Mouse (Mus musculus) olfactory bulb, adult 2 months (tissue): ENCODE data around the gene Gstm1. TPM values are rescaled to one million over a fixed set of nuclear protein-coding genes. Genes with fewer than 3 reads are reported as not detected.
"Not testable (repeated sequence)": the region's sequence is repeated elsewhere in the genome, so short reads cannot be mapped to it uniquely, and the experiment has no call there.

Experiments used
- H3K27ac ChIP-seq: fragments of 200-500 bp; 2 replicates; pipeline ENCODE4 v1.5.1; 2012; ENCODE audit warnings: low read depth, low read length; ENCODE audit not compliant: insufficient read depth
- H3K4me1 ChIP-seq: fragments of 200-500 bp; 2 replicates; pipeline ENCODE4 v1.6.1; 2012; ENCODE audit warnings: low read length; ENCODE audit not compliant: control insufficient read depth, insufficient read depth
- H3K4me3 ChIP-seq: fragments of 200-500 bp; 2 replicates; pipeline ENCODE4 v1.5.1; 2012; ENCODE audit warnings: mild to moderate bottlenecking, low read depth, low read length, moderate library complexity; ENCODE audit not compliant: insufficient read depth
- CTCF ChIP-seq: fragments of 200-500 bp; IDR thresholded peaks from 2 replicates; pipeline ENCODE4 v1.5.1; 2012; ENCODE audit warnings: low read depth, mild to moderate bottlenecking, low read length, moderate library complexity; ENCODE audit not compliant: insufficient read depth
- POLR2A ChIP-seq: fragments of 200-500 bp; IDR thresholded peaks from 2 replicates; pipeline ENCODE4 v1.6.1; 2012; ENCODE audit warnings: mild to moderate bottlenecking, low read depth, low read length, moderate library complexity; ENCODE audit not compliant: insufficient read depth
- WGBS: fragments of 180-500 bp; shearing (Covaris S2); methylation state at CpG from one replicate; pipeline ENCODE4 v1.1.7; 2018; 5-methylcytosine and 5-hydroxymethylcytosine counted together
- polyA plus RNA-seq: library from polyadenylated mRNA; stranded (reverse); fragments of >200 nt; gene quantifications from 2 replicates; pipeline ENCODE4 v1.2.4, GENCODE M21; 2012; ENCODE audit warnings: low replicate concordance; ENCODE audit not compliant: missing spikeins, insufficient read depth, insufficient read length

Gstm1 gene
- polyA plus RNA-seq, 1 experiment: not detected

GRCm38 (mm10) chr3:108018190-108018820 lies 532 bp upstream of the Gstm1 start:
- Histone ChIP-seq H3K4me3 (peak overlapping the region; percentile 56), H3K4me1 (peaks cover 22% of the 10 kb centered on the region), H3K27ac (peak overlapping the region; percentile 78)
- TF ChIP-seq CTCF (no peak; the same call in 1 of the 2 replicates), POLR2A (no peak)
- 17% methylated on average over 14 of the region's 14 CpGs for WGBS

GRCm38 (mm10) chr3:108016468-108016867 lies 1.3 kb downstream of the Gstm1 start:
- H3K4me3 ChIP-seq, H3K27ac ChIP-seq: not testable (repeated sequence)
- 85% methylated on average over 5 of the region's 5 CpGs for WGBS

GRCm38 (mm10) chr3:108014974-108015346 lies 2.8 kb downstream of the Gstm1 start:
- H3K4me3 ChIP-seq: no peak overlapping the region
- H3K4me1 ChIP-seq: peaks cover 25% of the 10 kb centered on the region
- 87% methylated on average over 2 of the region's 2 CpGs for WGBS
- no peak overlapping the region for H3K27ac ChIP-seq
- no peak for TF ChIP-seq POLR2A
- TF ChIP-seq CTCF: no peak

More at GRCm38 (mm10) chr3:108016468-108016867, 1.3 kb downstream of the Gstm1 start:
- H3K4me1 ChIP-seq: peaks cover 25% of the 10 kb centered on the region

GRCm38 (mm10) chr3:108014098-108014973 lies 3.4 kb downstream of the Gstm1 start:
- Histone ChIP-seq H3K27ac (0 out of 2 replicates have a peak overlapping the region, but pooled peaks have one; percentile 3), H3K4me3 (no peak overlapping the region), H3K4me1 (peaks cover 25% of the 10 kb centered on the region)
- TF ChIP-seq CTCF (no peak), POLR2A (no peak)
- 91% methylated on average over 8 of the region's 8 CpGs for WGBS

GRCm38 (mm10) chr3:108013331-108013871 lies 4.4 kb downstream of the Gstm1 start:
- H3K27ac ChIP-seq: peak overlapping the region; percentile 27
- WGBS: 33% methylated on average over 4 of the region's 4 CpGs
- TF ChIP-seq CTCF (no peak), POLR2A (no peak)
- no peak overlapping the region for H3K4me3 ChIP-seq
- H3K4me1 ChIP-seq: peaks cover 23% of the 10 kb centered on the region

- no peak overlapping the region for H3K4me3 ChIP-seq
- H3K4me1 ChIP-seq: peaks cover 16% of the 10 kb centered on the region
- TF ChIP-seq CTCF: no peak
- TF ChIP-seq POLR2A: no peak
- no peak overlapping the region for H3K27ac ChIP-seq
- WGBS: 41% methylated on average over 3 of the region's 3 CpGs
These were observed 6.2 kb downstream of the Gstm1 start for GRCm38 (mm10) chr3:108011558-108011957.

GRCm38 (mm10) chr3:108010286-108010685 lies 7.5 kb downstream of the Gstm1 start:
- H3K4me3 ChIP-seq: no peak overlapping the region
- H3K27ac ChIP-seq: no peak overlapping the region
- no peak for TF ChIP-seq CTCF
- no peak for TF ChIP-seq POLR2A
- WGBS: 66% methylated on average over 2 of the region's 2 CpGs
- peaks cover 12% of the 10 kb centered on the region for H3K4me1 ChIP-seq

- Histone ChIP-seq H3K4me3 (no peak overlapping the region), H3K27ac (no peak overlapping the region), H3K4me1 (no peaks in the 10 kb centered on the region)
- no peak for TF ChIP-seq CTCF
- TF ChIP-seq POLR2A: no peak
- WGBS: 84% methylated on average over 8 of the region's 8 CpGs
These were observed 15.8 kb downstream of the Gstm1 start for GRCm38 (mm10) chr3:108002021-108002420.

- 71% methylated on average over 3 of the region's 3 CpGs for WGBS
- TF ChIP-seq CTCF: no peak
- no peak for TF ChIP-seq POLR2A
- no peak overlapping the region for H3K27ac ChIP-seq
These were observed 18.3 kb downstream of the Gstm1 start for GRCm38 (mm10) chr3:107999491-107999890.

More at GRCm38 (mm10) chr3:107999491-107999890, 18.3 kb downstream of the Gstm1 start:
- Histone ChIP-seq H3K4me3 (no peak overlapping the region), H3K4me1 (no peaks in the 10 kb centered on the region)
